Mouse (Mus musculus): ENCODE data around the gene Phykpl. TPM values are rescaled to one million over a fixed set of nuclear protein-coding genes. Genes with fewer than 3 reads are reported as not detected.
A peak's percentile ranks its signal among the peaks of the same experiment; 100 is the strongest.

Phykpl gene
- polyA plus RNA-seq, 1 experiment from 2014 or later = 20.6 TPM

GRCm38 (mm10) chr11:51555066-51555465 is 29.5 kb upstream of the Phykpl start:
- ATAC-seq (ENCODE audit: insufficient read depth, low FRiP score, low read depth) = no peak
- Histone ChIP-seq H3K27ac (no peak overlapping the region), H3K36me3 (no peaks in the 10 kb centered on the region), H3K4me3 (replicated peaks) (no peak overlapping the region), H3K4me2 (no peak overlapping the region), H3K9ac (no peak overlapping the region), H3K27me3 (replicated peaks) (no peaks in the 10 kb centered on the region), H3K4me1 (peaks cover 12% of the 10 kb centered on the region; the same call in 1 of the 2 replicates), H3K9me3 (no peaks in the 10 kb centered on the region)
- WGBS = 31% methylated on average over 2 of the region's 2 CpGs

- Histone ChIP-seq H3K27ac (no peak overlapping the region), H3K4me2 (no peak overlapping the region), H3K36me3 (no peaks in the 10 kb centered on the region), H3K9me3 (no peaks in the 10 kb centered on the region), H3K27me3 (replicated peaks) (no peaks in the 10 kb centered on the region), H3K4me1 (no peaks in the 10 kb centered on the region), H3K9ac (no peak overlapping the region), H3K4me3 (replicated peaks) (no peak overlapping the region)
- 95% methylated on average over 1 of the region's 1 CpGs for WGBS
- no peak for ATAC-seq (ENCODE audit: insufficient read depth, low FRiP score, low read depth)
Observed at GRCm38 (mm10) chr11:51563276-51563675, 21.3 kb upstream of the Phykpl start.

GRCm38 (mm10) chr11:51565062-51565461 is 19.5 kb upstream of the Phykpl start:
- no peaks in the 10 kb centered on the region for H3K36me3 ChIP-seq
- no peaks in the 10 kb centered on the region for H3K9me3 ChIP-seq
- H3K27me3 ChIP-seq (replicated peaks) = no peaks in the 10 kb centered on the region
- no peak overlapping the region for H3K27ac ChIP-seq
- 39% methylated on average over 3 of the region's 3 CpGs for WGBS
- no peak overlapping the region for H3K9ac ChIP-seq
- H3K4me2 ChIP-seq = no peak overlapping the region
- ATAC-seq (ENCODE audit: insufficient read depth, low FRiP score, low read depth) = no peak
- H3K4me1 ChIP-seq = no peaks in the 10 kb centered on the region
- no peak overlapping the region for H3K4me3 ChIP-seq (replicated peaks)

- no peaks in the 10 kb centered on the region for H3K4me1 ChIP-seq
- H3K4me2 ChIP-seq = no peak overlapping the region
- no peak for ATAC-seq (ENCODE audit: insufficient read depth, low FRiP score, low read depth)
- no peaks in the 10 kb centered on the region for H3K27me3 ChIP-seq (replicated peaks)
- H3K4me3 ChIP-seq (replicated peaks) = no peak overlapping the region
- no peaks in the 10 kb centered on the region for H3K9me3 ChIP-seq
- WGBS = 90% methylated on average over 6 of the region's 6 CpGs
- no peak overlapping the region for H3K9ac ChIP-seq
- no peaks in the 10 kb centered on the region for H3K36me3 ChIP-seq
- no peak overlapping the region for H3K27ac ChIP-seq
Observed at GRCm38 (mm10) chr11:51565951-51566350, 18.6 kb upstream of the Phykpl start.

GRCm38 (mm10) chr11:51568801-51569200 is 15.8 kb upstream of the Phykpl start:
- Histone ChIP-seq H3K4me2 (no peak overlapping the region), H3K4me1 (no peaks in the 10 kb centered on the region), H3K9ac (no peak overlapping the region), H3K4me3 (replicated peaks) (no peak overlapping the region), H3K27ac (no peak overlapping the region), H3K36me3 (no peaks in the 10 kb centered on the region), H3K9me3 (no peaks in the 10 kb centered on the region), H3K27me3 (replicated peaks) (no peaks in the 10 kb centered on the region)
- WGBS = 86% methylated on average over 4 of the region's 4 CpGs
- no peak; the same call in 1 of the 2 replicates for ATAC-seq (ENCODE audit: insufficient read depth, low FRiP score, low read depth)

GRCm38 (mm10) chr11:51576454-51576853 is 8.1 kb upstream of the Phykpl start:
- 90% methylated on average over 4 of the region's 4 CpGs for WGBS

GRCm38 (mm10) chr11:51577587-51577986 is 7.0 kb upstream of the Phykpl start:
- no peak overlapping the region for H3K27ac ChIP-seq
- no peaks in the 10 kb centered on the region for H3K27me3 ChIP-seq (replicated peaks)
- 78% methylated on average over 7 of the region's 7 CpGs for WGBS
- H3K9ac ChIP-seq = no peak overlapping the region
- no peak overlapping the region for H3K4me3 ChIP-seq (replicated peaks)
- no peak overlapping the region for H3K4me2 ChIP-seq
- no peaks in the 10 kb centered on the region for H3K36me3 ChIP-seq
- no peaks in the 10 kb centered on the region for H3K9me3 ChIP-seq
- ATAC-seq (ENCODE audit: insufficient read depth, low FRiP score, low read depth) = no peak
- H3K4me1 ChIP-seq = 0 out of 2 replicates have a peak, but pooled peaks cover under 1% of the 10 kb centered on the region

More at GRCm38 (mm10) chr11:51576454-51576853, 8.1 kb upstream of the Phykpl start:
- no peaks in the 10 kb centered on the region for H3K9me3 ChIP-seq
- no peaks in the 10 kb centered on the region for H3K36me3 ChIP-seq
- no peak overlapping the region for H3K4me2 ChIP-seq
- H3K9ac ChIP-seq = no peak overlapping the region
- H3K4me1 ChIP-seq = no peaks in the 10 kb centered on the region
- H3K27me3 ChIP-seq (replicated peaks) = no peaks in the 10 kb centered on the region
- no peak overlapping the region for H3K27ac ChIP-seq
- no peak for ATAC-seq (ENCODE audit: insufficient read depth, low FRiP score, low read depth)
- no peak overlapping the region for H3K4me3 ChIP-seq (replicated peaks)

- Histone ChIP-seq H3K9ac (no peak overlapping the region), H3K4me3 (replicated peaks) (no peak overlapping the region), H3K27me3 (replicated peaks) (no peaks in the 10 kb centered on the region), H3K27ac (no peak overlapping the region), H3K9me3 (no peaks in the 10 kb centered on the region), H3K4me1 (peaks cover 15% of the 10 kb centered on the region), H3K4me2 (no peak overlapping the region), H3K36me3 (no peaks in the 10 kb centered on the region)
- WGBS = 66% methylated on average over 4 of the region's 4 CpGs
- ATAC-seq (ENCODE audit: insufficient read depth, low FRiP score, low read depth) = no peak
Observed at GRCm38 (mm10) chr11:51579024-51579423, 5.5 kb upstream of the Phykpl start.

- H3K9ac ChIP-seq = no peak overlapping the region
- 23% methylated on average over 8 of the region's 8 CpGs for WGBS
- H3K36me3 ChIP-seq = peaks cover 10% of the 10 kb centered on the region
- no peaks in the 10 kb centered on the region for H3K9me3 ChIP-seq
- no peak overlapping the region for H3K4me3 ChIP-seq (replicated peaks)
- no peaks in the 10 kb centered on the region for H3K27me3 ChIP-seq (replicated peaks)
- no peak overlapping the region for H3K4me2 ChIP-seq
- peaks cover 30% of the 10 kb centered on the region for H3K4me1 ChIP-seq
- no peak for ATAC-seq (ENCODE audit: insufficient read depth, low FRiP score, low read depth)
- H3K27ac ChIP-seq = no peak overlapping the region
Observed at GRCm38 (mm10) chr11:51582713-51583112, 1.8 kb upstream of the Phykpl start.

- H3K36me3 ChIP-seq = peaks cover 22% of the 10 kb centered on the region
- peak; percentile 14; the same call in 1 of the 2 replicates for ATAC-seq (ENCODE audit: insufficient read depth, low FRiP score, low read depth)
- H3K27me3 ChIP-seq (replicated peaks) = no peaks in the 10 kb centered on the region
- peaks cover 30% of the 10 kb centered on the region for H3K4me1 ChIP-seq
- H3K4me2 ChIP-seq = peak overlapping the region; percentile 80
- peak overlapping the region; percentile 70 for H3K4me3 ChIP-seq (replicated peaks)
- H3K9ac ChIP-seq = peak overlapping the region; percentile 40
- 11% methylated on average over 9 of the region's 9 CpGs for WGBS
- H3K27ac ChIP-seq = peak overlapping the region; percentile 95
- H3K9me3 ChIP-seq = no peaks in the 10 kb centered on the region
Observed at GRCm38 (mm10) chr11:51584057-51584430, 513 bp upstream of the Phykpl start.

GRCm38 (mm10) chr11:51585608-51586252 is 1.2 kb downstream of the Phykpl start:
- H3K27ac ChIP-seq = peak overlapping the region; percentile 95; the same call in 1 of the 2 replicates
- WGBS = 55% methylated on average over 8 of the region's 8 CpGs
- peak overlapping the region; percentile 80 for H3K4me2 ChIP-seq
- H3K9me3 ChIP-seq = no peaks in the 10 kb centered on the region
- H3K36me3 ChIP-seq = peaks cover 31% of the 10 kb centered on the region
- peak; percentile 13; the same call in 1 of the 2 replicates for ATAC-seq (ENCODE audit: insufficient read depth, low FRiP score, low read depth)
- H3K4me3 ChIP-seq (replicated peaks) = peak overlapping the region; percentile 70
- H3K4me1 ChIP-seq = peaks cover 30% of the 10 kb centered on the region
- peak overlapping the region; percentile 75; the same call in 1 of the 2 replicates for H3K9ac ChIP-seq
- H3K27me3 ChIP-seq (replicated peaks) = no peaks in the 10 kb centered on the region

GRCm38 (mm10) chr11:51586411-51586810 is 1.9 kb downstream of the Phykpl start:
- no peak for ATAC-seq (ENCODE audit: insufficient read depth, low FRiP score, low read depth)
- WGBS = 91% methylated on average over 13 of the region's 13 CpGs
- Histone ChIP-seq H3K9me3 (no peaks in the 10 kb centered on the region), H3K4me2 (no peak overlapping the region), H3K27me3 (replicated peaks) (no peaks in the 10 kb centered on the region), H3K4me1 (peaks cover 33% of the 10 kb centered on the region), H3K36me3 (peaks cover 36% of the 10 kb centered on the region), H3K4me3 (replicated peaks) (no peak overlapping the region), H3K27ac (no peak overlapping the region), H3K9ac (no peak overlapping the region)

All from stomach, embryonic 15.5 days (tissue).